Mouse (Mus musculus): ENCODE data around the gene Hoxd9. TPM values are rescaled to one million over a fixed set of nuclear protein-coding genes. Genes with fewer than 3 reads are reported as not detected.

The Hoxd9 gene
- total RNA-seq, 2 experiments from 2014 or later = not detected

DNA sequence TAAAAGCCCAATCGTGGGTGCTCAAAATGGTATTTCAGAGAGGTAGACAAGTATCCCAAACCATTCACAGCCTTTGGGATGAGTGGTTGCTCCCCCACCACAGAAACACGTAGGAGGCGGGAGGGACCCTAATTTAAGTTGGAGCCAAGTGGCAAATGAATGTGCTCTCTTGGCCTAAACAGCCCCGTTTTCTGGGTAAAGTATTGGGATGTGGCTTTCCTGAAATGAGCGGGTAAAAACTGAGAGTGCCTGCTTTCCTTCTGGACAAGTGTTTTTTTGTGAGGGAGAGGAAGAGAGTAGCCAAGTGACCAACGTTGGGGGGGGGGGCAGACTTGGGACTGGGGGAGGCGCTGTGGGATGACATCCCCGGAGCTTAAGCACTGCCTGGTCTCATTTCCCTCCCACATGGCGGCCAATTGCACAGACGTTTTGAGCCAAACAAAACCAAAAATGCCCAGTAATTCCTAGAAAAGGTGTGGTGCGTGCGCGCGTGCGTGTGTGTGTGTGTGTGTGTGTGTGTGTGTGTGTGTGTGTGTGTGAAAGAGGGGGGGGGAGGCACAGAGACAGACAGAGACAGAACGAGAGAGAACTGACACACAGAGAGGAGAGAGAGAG, 13.5 kb downstream of the Hoxd9 start:
- DNase-seq (ENCODE audit: low spot score in 2 of 2) = no peak

- no peak for DNase-seq (ENCODE audit: low spot score in 2 of 2)
These were observed 14.4 kb downstream of the Hoxd9 start, which contains the start of the genes Hoxd3 and Hoxd4 for GRCm38 (mm10) chr2:74711721-74712621. TSS of gene Hoxd3 (plus strand) at chr2:74711927. TSS of gene Hoxd4 (plus strand) at chr2:74711929.

GRCm38 (mm10) chr2:74713239-74714150, 16.0 kb downstream of the Hoxd9 start:
- DNase-seq (ENCODE audit: low spot score in 2 of 2) = no peak

DNA sequence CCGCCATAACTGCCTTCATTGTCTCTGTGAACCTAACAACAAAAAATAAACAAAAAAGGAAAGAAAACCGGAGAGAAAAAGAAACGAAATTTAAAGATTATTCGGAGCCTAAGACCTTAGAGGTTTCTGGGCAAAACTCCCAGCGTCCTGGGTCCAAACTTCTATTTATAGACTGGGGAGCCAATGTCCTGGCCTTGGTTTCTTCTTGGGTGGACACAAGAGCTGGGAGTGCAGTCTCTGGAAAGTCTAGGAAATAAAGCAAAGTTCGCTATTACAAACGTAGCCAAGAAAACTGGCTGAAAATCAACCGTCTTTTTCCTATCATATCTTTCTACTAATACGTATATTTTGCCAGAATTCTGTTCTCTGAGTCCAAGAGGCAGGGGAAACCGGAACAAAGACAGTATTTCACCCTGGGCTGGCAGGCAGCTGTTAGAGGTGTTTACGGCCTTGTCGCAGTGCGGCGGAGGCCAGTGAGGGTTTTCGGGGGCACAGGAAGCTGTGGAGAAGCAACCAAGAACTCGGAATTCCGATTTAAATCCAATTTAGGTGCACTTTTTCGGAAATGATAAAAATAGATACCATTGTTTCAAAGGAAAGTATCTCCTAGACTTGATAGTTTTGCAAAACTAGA, 16.7 kb downstream of the Hoxd9 start:
- DNase-seq (ENCODE audit: low spot score in 2 of 2) = no peak

DNA sequence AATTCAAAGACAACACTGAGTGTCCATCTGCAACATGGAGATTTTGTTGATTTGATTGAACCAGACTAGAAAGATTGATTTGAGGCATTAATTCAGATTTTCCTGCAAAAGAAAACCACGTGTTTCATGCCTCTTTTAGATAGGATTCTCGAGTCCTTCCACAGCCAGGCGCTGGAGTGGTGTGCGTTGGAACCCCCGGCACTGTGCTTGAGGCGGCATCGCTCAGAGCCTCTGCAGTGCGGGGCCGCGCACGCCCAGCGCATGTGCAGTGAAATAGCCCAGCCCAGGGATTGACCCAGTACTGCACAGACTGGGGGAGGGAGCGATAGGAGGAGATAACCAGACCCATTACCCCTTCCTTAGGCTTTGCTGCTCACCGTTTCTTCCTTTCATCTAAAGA, 17.4 kb downstream of the Hoxd9 start:
- no peak for DNase-seq (ENCODE audit: low spot score in 2 of 2)

DNA sequence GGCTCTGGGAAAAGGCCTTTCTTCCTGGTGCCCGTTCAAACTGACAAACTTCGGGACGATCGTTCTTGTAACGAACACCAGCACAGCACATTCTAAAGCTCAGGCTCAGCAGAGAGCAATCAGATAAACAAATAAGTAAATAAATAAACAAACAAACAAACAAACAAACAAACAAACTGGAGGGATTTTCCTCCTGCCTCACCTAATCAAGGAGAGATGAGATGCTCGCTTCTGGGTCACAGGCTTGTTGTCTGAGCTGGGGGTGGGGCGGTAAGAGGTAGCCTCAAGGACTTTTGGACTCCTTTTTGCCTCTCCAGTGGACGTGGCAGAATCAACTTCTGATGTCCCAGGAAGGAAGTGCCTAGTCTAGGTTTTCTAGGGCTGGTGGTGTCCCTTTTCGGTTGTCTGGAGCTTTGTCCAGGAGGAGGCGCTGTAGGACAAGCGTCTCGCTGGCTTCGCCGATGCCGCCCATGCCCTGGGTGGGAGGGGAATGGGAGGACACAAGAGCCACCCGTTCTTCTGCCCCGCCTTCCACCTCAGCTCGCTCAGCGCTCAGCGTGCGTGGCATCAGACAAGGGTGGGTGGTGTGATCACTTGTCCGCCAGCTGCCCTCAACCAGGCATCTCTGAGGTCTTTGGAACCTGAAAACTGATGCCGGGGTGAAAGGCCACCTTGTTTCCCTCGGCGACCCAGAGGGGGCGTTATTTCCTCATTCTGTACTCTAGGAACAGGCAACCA, 18.1 kb downstream of the Hoxd9 start:
- DNase-seq (ENCODE audit: low spot score in 2 of 2) = peak; percentile 75 to 80

DNA sequence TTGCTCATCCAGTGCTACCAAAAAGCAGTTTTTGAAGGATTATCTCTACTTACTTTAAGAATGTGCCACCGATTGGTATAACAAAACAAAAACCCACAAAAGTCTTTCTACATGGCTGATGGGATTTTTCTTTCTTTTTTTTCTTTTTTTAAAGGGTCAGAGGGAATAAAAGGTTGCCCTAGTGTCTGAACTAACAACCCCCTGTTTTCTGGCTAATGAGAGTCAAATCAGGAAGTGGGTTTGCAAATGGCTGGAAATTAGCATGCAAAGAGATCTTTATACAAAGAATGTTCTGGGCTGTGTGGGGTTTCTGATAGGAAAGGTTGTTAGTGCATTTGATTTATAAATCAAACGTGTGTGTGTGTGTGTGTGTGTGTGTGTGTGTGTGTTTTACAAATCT, 22.9 kb downstream of the Hoxd9 start:
- no peak for DNase-seq (ENCODE audit: low spot score in 2 of 2)

DNA sequence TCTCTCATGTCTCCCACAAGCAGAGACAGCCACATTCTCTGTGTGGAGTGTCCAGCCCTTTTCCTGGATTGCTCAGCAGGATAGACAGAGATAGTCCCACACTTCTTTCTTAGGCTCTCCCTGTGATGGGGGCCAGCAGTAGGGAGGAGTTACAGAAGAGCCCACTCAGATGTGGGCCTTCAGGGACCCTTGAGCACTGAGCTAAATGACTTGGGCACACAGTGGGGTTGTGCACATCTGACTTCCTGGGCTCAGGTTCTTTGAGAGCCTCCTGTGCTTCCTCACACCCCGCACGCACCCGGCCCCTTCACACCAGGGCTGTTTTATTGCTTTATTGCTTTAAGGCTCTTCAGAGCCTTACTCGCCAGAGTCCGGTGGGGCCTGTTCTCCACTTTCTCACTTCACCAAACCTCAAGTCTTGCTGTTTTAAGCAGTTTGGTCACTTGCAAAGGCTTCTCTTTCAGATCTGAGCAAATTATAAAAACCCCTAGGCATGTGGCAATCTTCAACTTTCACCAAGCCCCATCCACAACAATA, 23.5 kb downstream of the Hoxd9 start:
- no peak for DNase-seq (ENCODE audit: low spot score in 2 of 2)

GRCm38 (mm10) chr2:74721882-74722281, 24.4 kb downstream of the Hoxd9 start:
- no peak for DNase-seq (ENCODE audit: low spot score in 2 of 2)

GRCm38 (mm10) chr2:74722949-74723348, 25.4 kb downstream of the Hoxd9 start:
- no peak for DNase-seq (ENCODE audit: low spot score in 2 of 2)

- DNase-seq (ENCODE audit: low spot score in 2 of 2) = no peak
These were observed 26.9 kb downstream of the Hoxd9 start for GRCm38 (mm10) chr2:74724244-74725015.

DNA sequence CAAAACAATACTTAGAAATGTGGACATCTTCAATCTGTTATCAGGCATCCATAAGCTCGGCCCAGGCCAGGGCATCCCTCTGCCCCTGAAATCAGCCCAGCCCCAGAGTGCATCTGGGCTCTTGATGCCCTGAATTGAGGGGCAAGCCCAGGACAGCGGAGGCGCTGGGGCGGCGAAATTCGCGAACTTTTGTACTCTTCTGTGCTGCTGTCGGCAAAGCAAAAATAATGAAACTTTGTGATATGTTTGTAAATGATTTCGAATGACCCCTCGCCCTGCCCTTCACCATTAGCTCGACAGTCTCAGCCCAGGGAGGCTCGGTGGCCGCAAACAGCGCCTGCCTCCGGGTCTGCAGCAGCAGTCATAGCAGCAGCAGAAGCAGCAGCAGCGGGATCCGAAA, 27.6 kb downstream of the Hoxd9 start:
- DNase-seq (ENCODE audit: low spot score in 2 of 2) = no peak

DNA sequence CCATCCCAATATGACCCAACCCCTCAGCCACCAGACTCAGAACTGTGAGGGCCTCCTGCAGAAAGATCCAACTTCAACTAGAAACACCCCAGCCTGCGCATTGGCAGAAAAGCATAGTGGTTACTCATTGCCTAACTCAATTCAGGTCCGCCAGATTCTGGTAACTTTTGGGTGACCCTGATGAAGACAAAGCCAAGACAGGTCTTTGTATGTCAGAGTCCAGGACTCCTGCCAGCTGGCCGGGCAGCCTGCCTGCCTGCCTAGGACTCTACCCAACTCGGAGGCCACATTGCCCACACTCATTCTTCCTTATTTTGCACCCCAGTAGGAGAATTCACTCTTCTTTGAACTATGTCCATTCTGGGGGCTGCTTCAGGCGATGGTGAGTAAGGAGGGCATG, 29.0 kb downstream of the Hoxd9 start, which contains the start of gene Gm28230:
TSS of gene Gm28230 (plus strand) at position 178 of the 400 bp plus-strand sequence.
- DNase-seq (ENCODE audit: low spot score in 2 of 2) = no peak

- DNase-seq (ENCODE audit: low spot score in 2 of 2) = no peak
These were observed 29.6 kb downstream of the Hoxd9 start for GRCm38 (mm10) chr2:74726973-74727639.

DNA sequence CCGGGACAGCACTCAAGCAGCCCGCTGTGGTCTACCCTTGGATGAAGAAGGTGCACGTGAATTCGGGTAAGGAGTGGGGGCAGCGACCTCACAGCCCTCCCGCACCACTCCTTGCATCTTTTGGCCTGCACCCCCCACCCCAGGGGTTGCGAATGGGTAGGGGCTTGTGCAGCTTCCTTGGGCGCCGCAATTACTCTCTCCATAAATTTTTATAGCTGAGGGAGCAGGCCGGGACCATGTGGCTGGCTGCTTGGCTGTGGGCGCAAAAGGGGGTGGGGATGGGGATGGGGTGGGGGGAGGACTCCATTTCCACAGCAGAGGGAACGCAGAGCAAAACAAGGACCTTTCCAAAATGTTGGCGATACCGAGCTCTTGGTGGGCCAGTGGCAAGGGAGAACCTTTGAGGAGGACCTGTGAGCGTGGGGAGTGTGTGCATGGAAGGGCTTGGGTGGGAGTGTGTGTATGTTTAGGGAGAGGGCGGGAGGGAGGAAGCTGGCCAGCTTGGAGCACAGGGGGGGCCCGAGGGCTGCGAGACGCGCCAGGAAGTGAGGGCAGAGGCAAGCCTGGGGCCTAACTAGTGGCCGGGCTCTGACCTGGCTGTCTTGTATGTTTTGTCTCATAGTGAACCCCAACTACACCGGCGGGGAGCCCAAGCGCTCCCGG, 30.2 kb downstream of the Hoxd9 start:
- no peak for DNase-seq (ENCODE audit: low spot score in 2 of 2)

DNA sequence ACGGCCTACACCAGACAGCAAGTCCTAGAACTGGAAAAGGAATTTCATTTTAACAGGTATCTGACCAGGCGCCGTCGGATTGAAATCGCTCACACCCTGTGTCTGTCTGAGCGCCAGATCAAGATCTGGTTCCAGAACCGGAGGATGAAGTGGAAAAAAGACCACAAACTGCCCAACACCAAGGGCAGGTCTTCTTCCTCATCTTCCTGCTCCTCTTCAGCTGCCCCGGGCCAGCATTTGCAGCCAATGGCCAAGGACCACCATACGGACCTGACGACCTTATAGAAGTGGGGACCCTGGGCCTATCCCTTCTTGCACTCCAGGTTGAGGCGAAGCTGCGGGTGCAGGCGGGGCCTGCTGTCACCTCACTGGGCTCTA, 30.8 kb downstream of the Hoxd9 start:
- DNase-seq (ENCODE audit: low spot score in 2 of 2) = no peak

DNA sequence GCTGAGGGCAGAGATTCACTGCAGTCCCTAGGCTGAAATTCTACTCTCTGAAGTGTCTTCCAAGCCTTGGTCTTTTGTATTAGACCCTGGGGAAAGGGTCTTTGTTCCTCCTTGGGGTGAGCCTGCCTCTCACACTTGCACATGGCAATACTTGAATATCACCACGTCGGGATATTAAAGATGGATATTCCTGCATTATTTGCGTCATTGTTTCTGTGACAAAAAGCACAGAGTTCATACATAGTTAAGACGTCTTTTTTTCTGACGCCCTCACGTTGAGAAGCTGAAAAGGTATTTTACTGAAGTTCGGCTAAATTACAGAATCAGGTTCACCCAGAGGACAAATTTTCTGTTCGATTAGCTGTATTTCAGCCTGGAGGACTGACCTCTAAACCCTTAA, 32.8 kb downstream of the Hoxd9 start:
- no peak for DNase-seq (ENCODE audit: low spot score in 2 of 2)

- no peak for DNase-seq (ENCODE audit: low spot score in 2 of 2)
These were observed 33.5 kb downstream of the Hoxd9 start for GRCm38 (mm10) chr2:74731055-74731454.

Data from left cerebral cortex, adult 18-20 months (tissue).